Mouse (Mus musculus) limb, embryonic 10.5 days (tissue): ENCODE measurements around the gene Ccdc83. TPM values are rescaled to one million over a fixed set of nuclear protein-coding genes. Genes with fewer than 3 reads are reported as not detected.

ENCODE experiments used
- DNase-seq: peaks from one replicate; pipeline ENCODE4 v3.0.0-alpha.2; 2017; ENCODE audit warnings: low spot score
- H3K27ac ChIP-seq: fragments of 300-500 bp; sonication (generic); 2 replicates; pipeline ENCODE4 v1.5.1; 2016; ENCODE audit warnings: mild to moderate bottlenecking
- H3K27me3 ChIP-seq: fragments of 300-500 bp; sonication (generic); 2 replicates; pipeline ENCODE4 v1.6.1; 2016; ENCODE audit warnings: low read depth, mild to moderate bottlenecking; ENCODE audit not compliant: poor library complexity, severe bottlenecking
- H3K36me3 ChIP-seq: fragments of 300-500 bp; sonication (generic); 2 replicates; pipeline ENCODE4 v1.6.1; 2016; ENCODE audit warnings: mild to moderate bottlenecking, moderate library complexity
- H3K4me1 ChIP-seq: fragments of 300-500 bp; sonication (generic); 2 replicates; pipeline ENCODE4 v1.6.1; 2016
- H3K4me3 ChIP-seq: fragments of 300-500 bp; sonication (generic); 2 replicates; pipeline ENCODE4 v1.5.1; 2016; ENCODE audit warnings: mild to moderate bottlenecking, moderate library complexity
- H3K9me3 ChIP-seq: fragments of 300-500 bp; sonication (generic); replicated peaks from 2 replicates; pipeline ENCODE4 v1.6.1; 2016; ENCODE audit warnings: mild to moderate bottlenecking
- WGBS: fragments of 180-500 bp; shearing (Covaris S2); methylation state at CpG from one replicate; pipeline ENCODE4 v1.1.7; 2016; 5-methylcytosine and 5-hydroxymethylcytosine counted together
- polyA plus RNA-seq: library from polyadenylated mRNA; unstranded; fragments of >200 nt; fragmentation: Nextera tagmentation; extraction: Ambion mirVana; gene quantifications from 2 replicates; pipeline ENCODE4 v1.2.1, GENCODE M21; 2016

Ccdc83 gene
- polyA plus RNA-seq, 1 experiment from 2014 or later = not detected

- WGBS = 95% methylated on average over 5 of the region's 5 CpGs
- H3K9me3 ChIP-seq = no peaks in the 10 kb centered on the region
- H3K27ac ChIP-seq = no peak overlapping the region
- no peak for DNase-seq
- H3K36me3 ChIP-seq = peaks cover 60% of the 10 kb centered on the region
- H3K27me3 ChIP-seq = no peaks in the 10 kb centered on the region
- no peaks in the 10 kb centered on the region for H3K4me1 ChIP-seq
- H3K4me3 ChIP-seq = no peak overlapping the region
Observed at GRCm38 (mm10) chr7:90200251-90200650, 65.3 kb downstream of the Ccdc83 start.

DNA sequence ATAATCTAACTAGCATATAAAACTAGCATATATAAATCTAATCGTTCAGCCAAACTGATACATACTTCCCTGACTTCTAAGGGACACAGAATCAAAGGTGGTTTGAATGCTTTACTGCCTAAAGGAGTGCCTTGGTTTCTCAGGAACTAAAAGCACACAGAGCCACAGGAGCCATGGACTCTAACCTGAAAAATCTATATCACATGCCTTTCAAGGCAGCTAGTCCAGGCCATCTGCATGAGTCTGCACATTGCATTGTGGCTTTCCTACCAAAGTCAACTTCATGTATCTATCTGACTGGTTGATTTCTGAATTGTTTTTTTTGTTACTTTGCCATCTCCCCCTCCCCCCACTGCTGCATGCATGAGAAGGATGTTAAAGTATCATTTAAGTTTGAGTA, 84.9 kb downstream of the Ccdc83 start:
- Histone ChIP-seq H3K27ac (no peak overlapping the region), H3K27me3 (no peaks in the 10 kb centered on the region), H3K4me1 (no peaks in the 10 kb centered on the region), H3K9me3 (no peaks in the 10 kb centered on the region), H3K4me3 (no peak overlapping the region), H3K36me3 (peaks cover 71% of the 10 kb centered on the region)
- WGBS = 98% methylated on average over 1 of the region's 1 CpGs
- no peak for DNase-seq

DNA sequence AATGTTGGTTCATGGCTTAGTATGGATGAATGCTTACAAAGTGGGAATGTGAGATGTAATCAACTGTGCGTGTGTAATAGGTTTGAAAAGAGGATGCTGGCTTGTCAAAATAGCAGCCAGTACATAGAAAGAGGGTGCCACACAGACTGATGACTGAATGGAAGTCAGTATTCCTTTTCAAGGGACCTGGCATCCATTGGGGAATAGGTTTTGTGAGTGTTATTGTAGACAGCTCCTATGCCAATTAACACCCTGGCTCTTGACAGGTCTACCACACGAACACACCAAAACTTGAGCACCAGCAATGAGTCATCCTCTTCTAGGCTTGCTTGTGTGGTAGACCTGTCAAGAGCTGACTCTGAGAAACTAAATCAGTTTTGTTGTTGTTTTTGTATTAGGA, 90.0 kb downstream of the Ccdc83 start:
- H3K36me3 ChIP-seq = peaks cover 79% of the 10 kb centered on the region
- DNase-seq = no peak
- WGBS = 95% methylated on average over 2 of the region's 2 CpGs

More for the DNA sequence above, 90.0 kb downstream of the Ccdc83 start:
- Histone ChIP-seq H3K27ac (no peak overlapping the region), H3K9me3 (no peaks in the 10 kb centered on the region), H3K4me3 (no peak overlapping the region), H3K27me3 (no peaks in the 10 kb centered on the region), H3K4me1 (no peaks in the 10 kb centered on the region)

Other genes starting within 250 kb of the Ccdc83 start
- gene Picalm, start 135.6 kb downstream of the Ccdc83 start, polyA plus RNA-seq = 20.6 and 25.4 TPM in 2 replicates
- gene Sytl2, start 36.5 kb upstream of the Ccdc83 start, polyA plus RNA-seq = 1.3 and 2.7 TPM in 2 replicates
- gene Ccdc89, start 160.8 kb upstream of the Ccdc83 start, polyA plus RNA-seq = 2.2 and 2.4 TPM in 2 replicates
- gene Crebzf, start 177.0 kb upstream of the Ccdc83 start, polyA plus RNA-seq = 24.8 and 30.9 TPM in 2 replicates
- gene Tmem126a, start 191.5 kb upstream of the Ccdc83 start, polyA plus RNA-seq = 129 and 140 TPM in 2 replicates
- 30.5 and 35.9 TPM in 2 replicates for gene Tmem126b, start 210.2 kb upstream of the Ccdc83 start, polyA plus RNA-seq
- gene Dlg2, start 210.9 kb upstream of the Ccdc83 start, polyA plus RNA-seq = 0.53 and 1.2 TPM in 2 replicates